Mouse (Mus musculus) gastrocnemius, adult 8-10 months (tissue): ENCODE data around the gene Minos1. TPM values are rescaled to one million over a fixed set of nuclear protein-coding genes. Genes with fewer than 3 reads are reported as not detected.

Source experiments
- DNase-seq, 2 experiments: peaks; one replicate each; pipeline ENCODE4 v3.0.0; 2022; ENCODE audit warnings: low spot score in 2 of 2
- total RNA-seq, 4 experiments: library from RNA; stranded (reverse); gene quantifications; 2 replicates each; pipeline ENCODE4 v1.2.4; 2022

The Minos1 gene
- total RNA-seq, 4 experiments from 2014 or later, result 289 to 395 (median 341) TPM

GRCm38 (mm10) chr4:139068287-139068686 lies 62.6 kb downstream of the Minos1 start:
- DNase-seq, result no peak

DNA sequence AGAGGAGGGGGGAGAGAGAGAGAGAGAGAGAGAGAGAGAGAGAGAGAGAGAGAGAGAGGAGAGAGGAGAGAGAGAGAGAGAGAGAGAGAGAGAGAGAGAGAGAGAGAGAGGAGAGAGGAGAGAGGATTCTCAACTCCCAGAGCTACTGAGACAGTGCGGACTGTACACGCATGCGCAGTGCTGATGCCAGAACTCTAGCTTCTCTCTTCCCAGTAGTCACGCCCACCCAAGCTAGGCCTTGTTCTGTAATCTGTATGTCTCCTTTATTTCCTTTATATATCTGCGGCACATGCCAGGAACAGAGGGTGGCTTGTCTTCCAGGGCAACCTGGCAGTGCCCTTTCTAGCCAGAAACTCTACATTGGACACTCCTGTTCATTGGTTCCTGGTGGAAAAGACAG lies 66.1 kb downstream of the Minos1 start:
- DNase-seq, result no peak

DNA sequence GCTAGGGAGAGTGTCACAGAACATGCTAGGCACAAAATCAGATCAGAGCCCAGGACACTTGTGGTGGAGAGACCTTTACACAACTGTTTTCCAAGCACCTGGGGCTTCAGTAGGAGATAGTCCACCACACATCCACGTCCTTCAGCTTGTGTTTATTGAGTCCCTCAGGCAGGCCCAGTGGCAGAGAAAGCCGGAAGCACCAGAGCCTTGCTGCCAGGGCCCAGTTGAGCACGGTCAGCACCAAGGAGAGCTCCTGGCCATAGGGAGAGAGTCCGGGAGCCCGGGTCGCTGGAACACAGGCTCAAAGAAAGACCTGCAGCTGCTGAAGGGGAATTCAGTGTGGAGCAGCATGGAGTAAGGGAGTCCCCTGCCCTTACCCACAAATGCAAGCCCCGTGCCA lies 71.3 kb downstream of the Minos1 start:
- no peak for DNase-seq

- no peak for DNase-seq
Observed at GRCm38 (mm10) chr4:139058029-139058428, 72.9 kb downstream of the Minos1 start.

- no peak for DNase-seq
Observed at GRCm38 (mm10) chr4:139057291-139057690, 73.6 kb downstream of the Minos1 start.

- no peak for DNase-seq
Observed at GRCm38 (mm10) chr4:139055744-139056143, 75.2 kb downstream of the Minos1 start.

- DNase-seq, result no peak
Observed at GRCm38 (mm10) chr4:139055336-139055735, 75.6 kb downstream of the Minos1 start.

DNA sequence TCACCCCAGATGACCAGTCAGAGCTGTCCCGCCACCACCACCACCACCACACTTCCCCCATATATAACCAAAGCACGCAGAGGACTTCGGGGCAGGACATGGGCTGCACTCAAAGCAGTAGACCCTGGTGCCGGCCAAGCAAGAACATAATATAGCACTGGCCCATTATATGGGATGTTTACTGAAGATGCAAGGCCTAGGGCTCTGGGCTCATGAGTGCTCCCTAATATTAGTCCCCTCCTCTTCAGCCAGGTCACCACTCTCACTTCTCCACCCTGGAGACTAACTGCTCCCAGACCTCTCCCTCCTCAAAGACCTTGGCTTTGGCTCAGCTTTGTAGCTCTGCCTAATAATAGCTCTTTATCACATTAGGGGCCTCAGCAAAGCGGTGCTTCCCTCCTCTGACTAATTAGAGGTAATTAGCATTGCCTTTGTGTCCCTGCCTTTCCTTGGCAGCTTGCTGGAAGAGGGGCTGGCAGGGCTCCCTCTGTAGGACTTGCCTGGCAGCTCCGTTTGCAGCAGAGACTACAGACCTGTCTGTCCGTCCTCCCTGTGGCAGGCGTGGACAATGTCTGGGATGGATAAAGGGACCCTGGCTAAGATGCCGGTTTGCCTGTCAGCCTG lies 76.5 kb downstream of the Minos1 start:
- no peak for DNase-seq

DNA sequence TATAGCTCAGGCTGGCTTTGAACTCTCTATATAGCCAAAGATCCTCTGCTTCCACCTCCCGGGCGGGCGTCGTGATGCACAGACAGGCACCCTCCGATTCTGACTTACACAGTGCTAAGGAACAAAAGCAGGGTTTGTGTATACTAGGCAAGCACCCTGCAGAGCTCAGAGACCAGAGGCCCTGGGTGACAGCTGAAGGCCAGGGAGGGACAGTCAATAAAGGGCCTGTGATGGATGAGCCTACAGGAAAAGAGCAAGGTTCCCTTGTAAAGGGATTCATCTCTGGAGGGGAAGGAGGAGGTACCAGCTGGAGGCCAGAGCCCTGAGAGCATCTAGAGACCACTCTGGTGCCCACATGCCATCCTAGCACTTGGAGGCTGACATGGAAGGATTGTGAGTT lies 77.5 kb downstream of the Minos1 start:
- DNase-seq, result no peak

DNA sequence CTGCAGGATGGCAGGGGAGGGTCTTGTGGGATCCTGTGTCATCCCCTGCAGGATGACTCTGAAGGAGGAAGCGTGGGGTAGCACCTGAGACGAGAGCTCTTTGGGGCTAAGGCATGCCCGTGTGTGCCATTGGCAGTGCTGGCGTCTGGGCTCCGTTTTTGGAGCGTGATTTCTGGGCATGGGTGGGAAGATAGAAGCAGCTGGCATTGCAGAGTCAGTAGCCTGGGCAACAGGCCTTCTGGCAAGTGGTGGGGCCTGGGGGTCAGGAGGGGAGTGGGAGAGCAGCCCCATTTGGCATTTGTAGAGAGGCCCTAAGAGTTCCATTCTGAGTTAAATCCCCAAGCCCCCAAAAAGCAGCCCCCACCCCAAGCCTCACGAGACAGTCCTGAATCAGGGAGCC lies 78.1 kb downstream of the Minos1 start:
- no peak for DNase-seq

Other genes with a start within 250 kb of the Minos1 start
- gene Otud3, start 217.2 kb downstream of the Minos1 start, total RNA-seq, result 10 to 100 TPM; 16.6 to 22.7 (median 19.5) TPM
- not detected for gene Rnf186, start 164.0 kb downstream of the Minos1 start, total RNA-seq
- gene Tmco4, start 158.2 kb downstream of the Minos1 start, total RNA-seq, result 10 to 100 TPM; 10.2 to 16.9 (median 12.0) TPM
- not detected for gene Htr6, start 55.5 kb downstream of the Minos1 start, total RNA-seq
- 10 to 100 TPM; 11.6 to 26.3 (median 16.5) TPM for gene Nbl1, start 38.1 kb downstream of the Minos1 start, total RNA-seq
- 100 to 1,000 TPM; 439 to 500 (median 472) TPM for gene Capzb, start 61.8 kb upstream of the Minos1 start, total RNA-seq
- 1 to 10 TPM; 5.1 to 8.3 (median 5.5) TPM for gene Pqlc2, start 179.6 kb upstream of the Minos1 start, total RNA-seq
- 10 to 100 TPM; 35.8 to 37.3 (median 37.0) TPM for gene Akr7a5, start 179.6 kb upstream of the Minos1 start, total RNA-seq
- 10 to 100 TPM; 33.1 to 39.4 (median 36.0) TPM for gene Mrto4, start 221.5 kb upstream of the Minos1 start, total RNA-seq
- gene Emc1, start 221.5 kb upstream of the Minos1 start, total RNA-seq, result 10 to 100 TPM; 34.6 to 37.8 (median 36.6) TPM
- gene Ubr4, start 221.5 kb upstream of the Minos1 start, total RNA-seq, result 100 to 1,000 TPM; 118 to 178 (median 133) TPM